Mouse (Mus musculus): ENCODE results near the gene Col4a1.
A peak's percentile ranks its signal among the peaks of the same experiment; 100 is the strongest.

The Col4a1 gene

DNA sequence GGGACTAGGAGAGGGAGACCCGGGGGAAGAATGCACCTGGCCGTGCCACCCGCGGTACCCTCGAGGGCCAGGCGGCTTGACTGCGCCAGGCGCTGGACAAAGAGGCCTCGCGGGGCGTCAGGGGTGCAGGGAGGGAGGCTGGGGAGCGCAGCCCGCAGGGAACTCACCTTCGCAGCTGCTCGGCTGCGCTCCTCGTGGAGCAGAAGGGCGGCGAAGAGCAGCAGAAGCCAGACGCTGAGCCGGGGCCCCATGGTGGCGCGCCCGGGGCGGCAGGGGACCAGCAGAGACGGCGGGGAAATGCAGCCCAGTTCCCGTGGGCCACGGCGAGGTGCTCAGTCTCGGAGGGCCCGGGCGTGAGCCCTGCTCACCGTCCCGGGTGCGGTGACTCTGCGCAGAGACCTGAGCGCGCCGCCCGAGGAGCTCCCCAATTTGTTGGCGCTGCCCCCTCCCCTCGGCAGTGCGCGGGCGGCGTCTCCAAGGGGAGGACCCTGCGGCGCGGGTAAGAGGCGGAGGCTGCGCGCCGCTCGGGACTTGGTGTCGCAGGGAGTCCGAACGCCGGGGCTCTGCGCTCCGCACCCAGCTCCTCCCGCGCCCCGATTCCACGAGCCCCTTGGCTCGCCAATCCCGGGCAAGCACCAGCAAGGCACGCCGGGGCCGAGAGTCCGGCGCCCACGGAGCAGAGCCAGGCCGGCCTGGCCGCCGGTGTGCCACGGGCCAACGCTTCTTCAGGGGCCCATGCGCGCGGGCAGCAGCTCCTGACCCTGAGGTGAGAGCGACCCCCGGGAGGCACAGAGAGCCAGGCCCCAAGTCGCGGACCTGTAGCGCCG is at the start of gene Col4a1, which contains the start of gene Col4a2:
Gene Col4a1 (minus strand): TSS at position 478 of the 827 bp plus-strand sequence.
Gene Col4a2 (plus strand): TSS at position 457 of the 827 bp plus-strand sequence.
- peak; percentile 88 for DNase-seq

GRCm38 (mm10) chr8:11361546-11362277 is 49.1 kb upstream of the Col4a1 start:
- no peak for DNase-seq

- no peak for DNase-seq
Observed at GRCm38 (mm10) chr8:11359846-11360245, 47.2 kb upstream of the Col4a1 start.

DNA sequence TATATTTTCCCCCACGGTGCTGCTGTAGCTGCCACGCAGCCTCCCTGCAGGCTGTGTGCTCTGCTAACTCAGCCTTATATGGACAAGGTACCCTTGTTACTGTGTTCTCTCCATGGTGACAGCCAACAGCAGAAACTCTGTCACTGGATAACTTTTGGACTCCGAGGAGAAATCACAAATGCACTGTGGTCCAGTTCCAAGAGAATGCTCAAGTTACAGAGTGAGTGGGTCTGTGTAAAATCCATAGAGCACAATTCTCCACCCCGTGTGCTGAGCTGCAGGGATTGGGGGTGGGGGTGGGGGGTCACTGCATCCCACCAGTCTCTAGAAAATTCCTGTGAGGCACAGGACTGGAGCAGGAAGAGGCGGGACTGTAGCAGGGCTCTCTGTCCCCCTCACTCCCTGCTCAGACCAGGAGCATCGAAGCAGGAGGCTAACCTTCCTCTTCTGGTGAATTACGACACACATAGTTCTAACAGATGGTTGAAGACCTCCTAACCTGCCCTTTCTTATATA is 45.4 kb upstream of the Col4a1 start:
- DNase-seq, result peak; percentile 28

DNA sequence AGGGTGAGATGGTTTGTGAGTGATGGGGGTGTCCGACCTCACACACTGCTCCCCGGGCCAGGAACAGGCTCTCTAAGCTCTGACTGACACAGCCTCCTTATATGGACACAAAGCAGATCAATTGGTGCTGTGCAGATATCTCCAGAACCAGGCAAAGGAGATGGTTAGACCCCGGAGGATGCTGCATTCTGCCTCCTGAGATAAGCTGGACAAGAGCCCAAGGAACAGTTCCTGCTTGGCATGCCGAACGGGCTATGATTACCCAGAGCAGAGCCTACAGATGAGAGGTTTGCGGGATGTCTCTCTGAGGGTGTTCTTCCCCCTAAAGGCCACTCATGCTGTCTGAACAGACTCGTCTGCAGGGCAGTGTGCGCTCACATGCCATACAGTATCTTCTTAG is 44.1 kb upstream of the Col4a1 start:
- no peak for DNase-seq

DNA sequence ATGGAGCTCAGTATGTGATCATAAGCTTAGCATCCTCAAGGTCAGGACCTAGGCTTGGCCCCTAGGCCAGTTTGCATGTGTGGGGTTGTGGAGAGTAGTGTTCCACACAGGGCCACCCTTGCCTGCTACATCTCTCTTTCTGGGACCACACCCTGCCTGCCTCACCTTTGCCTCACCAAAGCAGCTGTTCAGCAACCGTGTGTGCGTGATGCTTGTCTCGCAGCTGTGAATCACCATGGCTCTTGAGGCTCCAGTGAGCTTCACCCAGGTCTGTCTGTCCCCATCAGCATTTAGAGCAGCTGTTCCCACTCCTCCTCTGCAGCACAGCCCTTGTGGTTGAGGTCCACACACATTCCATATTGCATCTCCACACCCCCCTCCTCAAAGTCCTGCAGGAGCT is 43.3 kb upstream of the Col4a1 start:
- DNase-seq, result no peak

- no peak for DNase-seq
Observed at GRCm38 (mm10) chr8:11354800-11355451, 42.3 kb upstream of the Col4a1 start.

DNA sequence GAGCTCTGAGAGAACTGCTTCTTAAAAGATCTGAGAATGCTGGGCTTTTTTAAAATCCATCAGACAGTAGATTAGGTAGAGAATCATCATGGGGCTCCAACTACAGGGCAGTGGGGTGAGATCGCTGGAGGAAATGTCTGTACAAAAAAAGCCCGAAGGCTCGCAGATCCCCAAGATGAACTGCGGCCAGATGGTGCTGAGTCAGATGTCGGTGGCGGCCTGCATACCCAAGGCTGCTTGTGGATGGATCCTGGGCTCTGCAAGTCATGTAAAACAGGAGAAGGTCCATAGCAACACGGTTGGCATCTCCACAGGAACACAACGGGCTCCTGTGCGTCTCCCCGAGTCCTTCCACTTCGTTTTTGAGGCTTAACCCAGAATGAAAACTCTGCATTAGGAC is 39.9 kb upstream of the Col4a1 start:
- DNase-seq, result no peak

- DNase-seq, result peak; percentile 40
Observed at GRCm38 (mm10) chr8:11351355-11351754, 38.7 kb upstream of the Col4a1 start.

GRCm38 (mm10) chr8:11348622-11349021 is 36.0 kb upstream of the Col4a1 start:
- DNase-seq, result peak; percentile 57

DNA sequence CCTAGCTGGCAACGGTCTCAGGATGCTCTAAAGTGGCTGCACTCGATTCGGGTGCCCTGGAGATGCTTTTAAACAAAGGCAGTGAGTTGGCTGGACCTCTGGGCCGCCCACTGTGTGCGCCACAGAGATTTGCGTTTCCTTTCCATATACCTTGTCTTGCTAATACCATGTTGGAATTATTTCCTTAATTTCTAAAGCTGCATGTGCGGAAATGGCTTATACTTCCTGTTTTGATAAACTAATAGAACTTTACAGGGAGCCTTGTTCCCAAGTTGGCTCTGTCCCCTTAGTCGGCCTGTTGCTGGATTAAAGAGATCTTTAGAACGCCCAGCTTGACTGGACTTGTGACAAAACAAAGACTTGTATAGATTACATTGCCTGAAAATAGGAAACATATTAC is 35.1 kb upstream of the Col4a1 start:
- peak; percentile 29 for DNase-seq

DNA sequence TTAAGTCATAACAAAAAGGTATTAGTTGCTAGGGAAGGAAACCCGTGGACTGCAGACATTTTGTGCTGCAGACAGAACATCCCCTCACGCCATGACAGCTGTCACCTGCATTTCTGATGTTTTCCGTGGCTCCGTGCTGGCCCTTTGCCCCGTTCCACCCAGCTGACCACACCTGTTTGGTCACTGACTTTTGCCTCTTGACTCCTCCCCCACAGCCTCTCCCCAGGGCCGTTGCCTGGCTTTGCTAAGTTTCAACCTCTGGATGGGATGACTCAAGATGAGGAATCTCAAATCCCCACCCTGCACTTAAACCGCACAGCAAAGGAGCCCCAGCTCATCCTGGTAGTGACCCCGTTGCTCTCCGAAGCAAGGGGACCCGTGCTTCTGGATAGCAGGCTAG is 33.6 kb upstream of the Col4a1 start:
- peak; percentile 34 for DNase-seq

GRCm38 (mm10) chr8:11344459-11344858 is 31.8 kb upstream of the Col4a1 start:
- DNase-seq, result no peak

DNA sequence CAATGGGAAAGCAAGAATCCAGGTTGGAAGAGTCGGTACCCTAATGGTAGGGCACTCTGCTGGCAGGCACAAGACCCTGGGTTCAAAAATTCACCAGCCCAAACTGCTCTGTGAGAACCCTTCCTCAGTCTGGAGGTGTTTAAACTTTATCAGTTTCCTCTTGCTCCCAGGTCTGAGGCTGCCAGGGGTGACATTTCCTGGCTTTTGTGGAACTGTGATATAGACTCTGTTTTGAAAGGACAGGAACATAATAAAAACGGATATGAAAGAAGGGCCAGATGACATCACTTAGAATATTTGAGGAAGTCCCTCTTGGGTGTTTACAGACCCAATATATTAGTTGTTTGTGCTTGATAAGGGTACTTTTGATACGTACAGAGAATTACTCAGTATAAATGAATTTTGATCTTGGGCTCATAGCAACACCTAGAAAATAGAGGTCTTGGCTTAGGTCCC is 28.5 kb upstream of the Col4a1 start:
- DNase-seq, result no peak

- peak; percentile 39 for DNase-seq
Observed at GRCm38 (mm10) chr8:11340310-11341110, 27.9 kb upstream of the Col4a1 start.

- DNase-seq, result no peak
Observed at GRCm38 (mm10) chr8:11338507-11338906, 25.9 kb upstream of the Col4a1 start.

DNA sequence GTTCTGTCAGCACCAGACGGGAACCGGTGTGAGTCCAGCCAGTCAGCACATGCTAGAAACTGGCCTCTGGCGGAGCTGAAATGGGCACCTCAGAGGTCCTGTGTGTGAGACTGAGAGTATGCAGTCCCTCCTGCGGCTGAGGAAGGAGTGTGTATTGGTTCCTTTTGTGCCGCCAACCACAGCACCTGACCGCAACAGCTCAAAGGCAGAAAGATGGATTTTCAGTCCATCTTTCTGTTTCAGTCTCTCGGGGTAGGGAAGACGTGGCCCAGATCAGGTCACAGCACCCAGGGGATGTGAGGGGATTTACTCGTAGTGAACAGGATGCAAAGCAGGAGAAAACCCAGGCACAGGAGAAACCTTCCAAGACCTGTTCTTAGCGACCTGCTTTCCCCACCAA is 25.0 kb upstream of the Col4a1 start:
- DNase-seq, result no peak

DNA sequence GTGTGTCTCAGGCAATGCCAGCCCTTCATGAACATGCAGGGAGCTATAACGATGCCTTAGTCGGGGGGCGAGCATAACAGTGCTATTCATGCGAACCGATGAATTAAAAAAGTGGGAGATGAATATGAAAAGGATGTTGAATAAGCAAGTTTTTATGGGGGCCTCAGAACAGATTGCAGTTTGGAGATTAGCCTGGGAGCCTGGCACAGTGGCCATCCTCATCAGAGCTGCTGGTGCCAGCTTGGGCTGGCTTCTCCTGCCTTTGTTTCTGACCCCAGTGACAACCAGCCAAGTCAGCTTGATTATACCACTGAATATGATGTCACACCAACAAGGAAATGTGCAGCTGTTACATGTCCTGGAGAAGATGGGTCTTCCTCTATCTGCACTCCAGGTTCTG is 23.7 kb upstream of the Col4a1 start:
- DNase-seq, result no peak

DNA sequence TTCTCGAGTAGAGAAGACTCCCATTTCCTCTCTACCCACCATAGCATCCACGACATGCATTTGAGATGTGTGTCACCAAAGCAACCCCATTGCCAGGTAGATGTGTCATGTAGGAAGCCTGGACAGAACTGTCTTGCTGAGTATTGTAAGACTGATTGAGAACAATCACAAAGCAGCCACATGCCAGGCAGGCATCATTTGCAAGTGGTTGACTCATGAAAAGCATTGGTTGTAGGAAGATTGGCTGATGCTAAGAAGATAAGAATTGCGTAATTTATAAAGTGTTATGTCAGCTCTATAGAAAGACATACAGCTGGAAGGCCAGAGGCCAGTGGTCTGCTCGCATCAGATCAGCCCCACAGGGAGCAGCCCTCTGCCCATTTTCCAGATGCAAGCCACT is 22.6 kb upstream of the Col4a1 start:
- DNase-seq, result no peak

DNA sequence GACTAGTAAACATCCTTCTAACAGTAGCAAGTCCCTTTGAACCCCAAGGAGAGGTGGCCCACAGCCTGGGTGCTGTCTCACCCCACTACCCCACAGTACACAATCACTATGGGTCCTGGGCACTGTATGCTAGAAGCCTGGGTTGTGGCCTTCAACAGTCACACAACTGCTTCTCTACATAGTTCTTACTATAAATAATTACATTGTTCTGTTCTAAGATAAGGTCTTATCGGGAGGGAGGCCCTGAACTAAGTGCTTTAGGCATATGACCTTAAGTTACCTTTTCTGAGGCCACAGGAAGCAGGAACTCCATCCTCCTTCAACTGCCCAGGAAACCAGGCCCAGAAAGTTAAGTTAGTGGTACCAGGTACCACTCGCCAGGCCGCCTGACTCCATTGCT is 21.9 kb upstream of the Col4a1 start:
- no peak for DNase-seq

GRCm38 (mm10) chr8:11333746-11334145 is 21.1 kb upstream of the Col4a1 start:
- DNase-seq, result no peak

GRCm38 (mm10) chr8:11331561-11331960 is 18.9 kb upstream of the Col4a1 start:
- no peak for DNase-seq

All from lung, postnatal 10 days (tissue).